Mouse (Mus musculus) left cerebral cortex, adult 11 months (tissue): ENCODE measurements around the gene Ccng1.
"Not testable (repeated sequence)": the region's sequence is repeated elsewhere in the genome, so short reads cannot be mapped to it uniquely, and the experiment has no call there.

ENCODE experiments used
- DNase-seq: peaks from one replicate; pipeline ENCODE4 v3.0.0; 2022; ENCODE audit warnings: low spot score

Ccng1 gene

GRCm38 (mm10) chr11:40718324-40718723 lies 36.8 kb downstream of the Ccng1 start:
- DNase-seq, result no peak

GRCm38 (mm10) chr11:40715524-40715923 lies 39.6 kb downstream of the Ccng1 start:
- DNase-seq, result no peak

- DNase-seq, result no peak
Observed at GRCm38 (mm10) chr11:40713858-40714257, 41.3 kb downstream of the Ccng1 start.

- DNase-seq, result not testable (repeated sequence)
Observed at GRCm38 (mm10) chr11:40709899-40710298, 45.2 kb downstream of the Ccng1 start.
